Mouse (Mus musculus) stomach, postnatal 0 days (tissue): ENCODE measurements around the gene 1600015I10Rik. TPM values are rescaled to one million over a fixed set of nuclear protein-coding genes. Genes with fewer than 3 reads are reported as not detected.

Source experiments
- ATAC-seq: fragments of 200-750 bp; cut with Nextera tagmentation; 2 replicates; pipeline ENCODE4 v1.8.0; 2017; ENCODE audit not compliant: low FRiP score, low TSS enrichment
- DNase-seq: peaks from one replicate; pipeline ENCODE4 v3.0.0-alpha.2; 2016; ENCODE audit warnings: low spot score
- H3K27ac ChIP-seq: fragments of 300-500 bp; sonication (generic); replicated peaks from 2 replicates; pipeline ENCODE4 v1.5.1; 2014; ENCODE audit warnings: mild to moderate bottlenecking, control low read depth
- H3K27me3 ChIP-seq: fragments of 300-500 bp; sonication (generic); 2 replicates; pipeline ENCODE4 v1.6.1; 2014; ENCODE audit warnings: low read length; ENCODE audit not compliant: control insufficient read depth, insufficient read depth
- H3K36me3 ChIP-seq: fragments of 300-500 bp; sonication (generic); 2 replicates; pipeline ENCODE4 v1.6.1; 2014; ENCODE audit warnings: low read length, mixed read lengths; ENCODE audit not compliant: control insufficient read depth, insufficient read depth
- H3K4me1 ChIP-seq: fragments of 300-500 bp; sonication (generic); replicated peaks from 2 replicates; pipeline ENCODE4 v1.6.1; 2014; ENCODE audit warnings: antibody characterized with exemption; ENCODE audit not compliant: control insufficient read depth, insufficient read depth
- H3K4me2 ChIP-seq: fragments of 300-500 bp; sonication (generic); replicated peaks from 2 replicates; pipeline ENCODE4 v1.6.1; 2014; ENCODE audit warnings: low read depth, mild to moderate bottlenecking, control low read depth, moderate library complexity
- H3K4me3 ChIP-seq: fragments of 300-500 bp; sonication (generic); 2 replicates; pipeline ENCODE4 v1.5.1; 2014; ENCODE audit warnings: low read depth, low read length, control low read depth
- H3K9ac ChIP-seq: fragments of 300-500 bp; sonication (generic); 2 replicates; pipeline ENCODE4 v1.6.1; 2014; ENCODE audit warnings: mild to moderate bottlenecking, low read length, control low read depth, mixed read lengths
- H3K9me3 ChIP-seq: fragments of 300-500 bp; sonication (generic); 2 replicates; pipeline ENCODE4 v1.6.1; 2016; ENCODE audit warnings: low read length; ENCODE audit not compliant: control insufficient read depth
- CTCF ChIP-seq: IDR thresholded peaks from 2 replicates; pipeline ENCODE4 v1.5.1; 2016; ENCODE audit warnings: antibody characterized with exemption, low read depth, mild to moderate bottlenecking, moderate library complexity
- EP300 ChIP-seq: optimal IDR thresholded peaks from 2 replicates; pipeline ENCODE3; 2016; ENCODE audit warnings: antibody characterized with exemption
- WGBS: fragments of 180-500 bp; shearing (Covaris S2); extraction: QIAGEN DNeasy Blood & Tissue Kit; methylation state at CpG from one replicate; pipeline ENCODE4 v1.1.7; 2014; 5-methylcytosine and 5-hydroxymethylcytosine counted together
- polyA plus RNA-seq: library from polyadenylated mRNA; unstranded; fragments of >200 nt; fragmentation: Nextera tagmentation; extraction: Ambion mirVana; gene quantifications from 2 replicates; pipeline ENCODE4 v1.2.1, GENCODE M21; 2015

The 1600015I10Rik gene
- polyA plus RNA-seq, 1 experiment from 2014 or later: not detected

DNA sequence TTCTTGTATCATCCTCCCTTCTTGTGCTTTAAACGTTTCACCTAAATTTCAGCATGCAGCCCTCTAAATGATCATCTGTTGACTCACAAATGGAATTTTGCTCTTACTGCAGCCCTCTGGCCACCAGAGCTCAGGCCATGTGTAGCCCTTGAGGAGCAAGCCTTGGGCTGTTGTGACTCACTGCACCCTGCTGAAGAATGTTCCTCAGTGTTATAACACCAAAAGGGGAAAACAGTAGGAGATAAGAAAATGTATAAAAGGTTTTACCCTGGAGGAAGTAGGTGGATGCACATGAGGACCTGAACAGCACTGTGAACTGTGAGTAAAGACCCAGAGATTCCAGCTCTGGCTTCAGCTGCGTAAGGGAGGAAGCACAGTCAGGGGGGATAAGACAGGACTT is 45.0 kb downstream of the 1600015I10Rik start, which contains the start of gene Doxl2:
Gene Doxl2, plus strand, starts transcription at position 301 of the 400 bp plus-strand sequence.
- Histone ChIP-seq H3K4me3 (no peak within 1 kb of the TSS), H3K36me3 (no peaks in the 10 kb centered on the region), H3K27me3 (no peaks in the 10 kb centered on the region), H3K9me3 (no peaks in the 10 kb centered on the region), H3K4me2 (no peak within 1 kb of the TSS), H3K9ac (no peak within 1 kb of the TSS), H3K4me1 (no peaks in the 10 kb centered on the region), H3K27ac (no peak within 1 kb of the TSS)
- TF ChIP-seq EP300: no peak
- no peak for TF ChIP-seq CTCF
- ATAC-seq (no peak), DNase-seq (no peak)
- WGBS: 83% methylated on average over 2 of the region's 2 CpGs

DNA sequence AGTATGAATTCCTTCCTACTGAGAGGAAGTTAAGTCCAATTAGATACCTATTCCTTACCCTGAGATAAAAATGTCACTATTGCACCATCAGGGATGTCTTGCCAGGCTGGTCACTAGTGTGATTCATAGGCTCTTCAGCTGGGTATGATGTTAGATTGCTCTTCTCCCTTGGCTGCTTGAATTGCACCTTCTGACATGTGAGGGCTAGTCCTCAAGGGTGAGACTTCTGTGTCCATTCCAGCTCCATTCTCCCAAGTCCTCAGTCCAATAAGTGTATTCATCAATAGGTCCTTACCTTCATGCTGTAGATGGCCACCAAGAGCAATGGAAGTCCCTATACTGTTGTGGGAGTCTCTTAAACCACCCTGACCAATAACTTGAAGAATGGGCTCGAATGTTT is 49.9 kb downstream of the 1600015I10Rik start:
- H3K27me3 ChIP-seq: no peaks in the 10 kb centered on the region
- no peak overlapping the region for H3K9ac ChIP-seq
- H3K4me3 ChIP-seq: no peak overlapping the region
- no peaks in the 10 kb centered on the region for H3K4me1 ChIP-seq
- ATAC-seq: no peak
- DNase-seq: no peak
- TF ChIP-seq CTCF: no peak
- TF ChIP-seq EP300: no peak
- WGBS: 52% methylated on average over 1 of the region's 1 CpGs
- no peaks in the 10 kb centered on the region for H3K9me3 ChIP-seq
- no peaks in the 10 kb centered on the region for H3K36me3 ChIP-seq
- H3K4me2 ChIP-seq: no peak overlapping the region
- H3K27ac ChIP-seq: no peak overlapping the region

DNA sequence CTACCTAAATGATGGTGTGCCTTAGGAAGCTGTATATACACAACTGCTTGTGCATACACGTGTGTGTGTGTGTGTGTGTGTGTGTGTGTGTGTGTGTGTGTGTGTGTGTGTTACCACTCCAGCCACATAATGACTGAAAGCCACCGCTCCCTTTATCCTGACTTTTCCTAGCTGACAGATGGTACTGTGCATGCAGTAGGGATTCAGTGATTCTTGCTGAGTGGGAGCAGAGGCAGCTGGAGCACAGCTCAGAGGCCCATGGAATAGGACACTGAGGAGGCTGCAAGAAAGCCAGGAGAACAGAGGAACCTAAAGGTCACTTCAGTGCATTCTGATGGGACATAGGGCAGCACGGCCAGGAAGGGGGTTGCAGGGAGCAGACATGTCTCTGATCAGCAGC is 52.6 kb downstream of the 1600015I10Rik start:
- no peaks in the 10 kb centered on the region for H3K36me3 ChIP-seq
- H3K9ac ChIP-seq: no peak overlapping the region
- ATAC-seq (no peak), DNase-seq (no peak)
- no peaks in the 10 kb centered on the region for H3K9me3 ChIP-seq
- TF ChIP-seq EP300: no peak
- TF ChIP-seq CTCF: no peak
- no peak overlapping the region for H3K27ac ChIP-seq
- whole genome bisulfite sequencing: 70% methylated on average over 3 of the region's 3 CpGs
- no peaks in the 10 kb centered on the region for H3K27me3 ChIP-seq
- H3K4me2 ChIP-seq: no peak overlapping the region
- no peak overlapping the region for H3K4me3 ChIP-seq
- H3K4me1 ChIP-seq: no peaks in the 10 kb centered on the region

Other genes with a start within 250 kb of the 1600015I10Rik start
- 8.0 and 8.5 TPM in 2 replicates for gene Gimap4, start 245.3 kb upstream of the 1600015I10Rik start, polyA plus RNA-seq
- 11.3 and 13.0 TPM in 2 replicates for gene Gimap6, start 221.7 kb upstream of the 1600015I10Rik start, polyA plus RNA-seq
- 0.59 TPM in 1 of 2 replicates, not detected in the other for gene Gm28053, start 211.3 kb upstream of the 1600015I10Rik start, polyA plus RNA-seq
- gene Gimap7, start 211.3 kb upstream of the 1600015I10Rik start, polyA plus RNA-seq: not detected in 2 replicates
- gene Gimap1, start 190.8 kb upstream of the 1600015I10Rik start, polyA plus RNA-seq: 7.2 and 7.8 TPM in 2 replicates
- 5.4 and 6.1 TPM in 2 replicates for gene Gimap5, start 183.7 kb upstream of the 1600015I10Rik start, polyA plus RNA-seq
- 0.07 and 0.10 TPM in 2 replicates for gene Gimap3, start 159.0 kb upstream of the 1600015I10Rik start, polyA plus RNA-seq
- gene Tmem176a, start 89.0 kb upstream of the 1600015I10Rik start, polyA plus RNA-seq: 131 and 134 TPM in 2 replicates
- gene Tmem176b, start 88.4 kb upstream of the 1600015I10Rik start, polyA plus RNA-seq: 245 and 254 TPM in 2 replicates
- not detected in 2 replicates for gene Aoc1, start 57.0 kb upstream of the 1600015I10Rik start, polyA plus RNA-seq
- gene Doxl2, start 45.1 kb downstream of the 1600015I10Rik start, polyA plus RNA-seq: not detected in 2 replicates
- not detected in 2 replicates for gene Svs1, start 57.0 kb downstream of the 1600015I10Rik start, polyA plus RNA-seq
- gene Gpnmb, start 106.7 kb downstream of the 1600015I10Rik start, polyA plus RNA-seq: 2.1 and 3.9 TPM in 2 replicates
- 76.6 and 87.6 TPM in 2 replicates for gene Malsu1, start 143.9 kb downstream of the 1600015I10Rik start, polyA plus RNA-seq